Mouse (Mus musculus): ENCODE measurements at regions not wholly inside any gene's neighbourhood (a gene's known extent, or its start where the extent isn't known, plus 50 kb on each side); places are given as distances from the start of the nearest gene placed in this dataset.

DNA sequence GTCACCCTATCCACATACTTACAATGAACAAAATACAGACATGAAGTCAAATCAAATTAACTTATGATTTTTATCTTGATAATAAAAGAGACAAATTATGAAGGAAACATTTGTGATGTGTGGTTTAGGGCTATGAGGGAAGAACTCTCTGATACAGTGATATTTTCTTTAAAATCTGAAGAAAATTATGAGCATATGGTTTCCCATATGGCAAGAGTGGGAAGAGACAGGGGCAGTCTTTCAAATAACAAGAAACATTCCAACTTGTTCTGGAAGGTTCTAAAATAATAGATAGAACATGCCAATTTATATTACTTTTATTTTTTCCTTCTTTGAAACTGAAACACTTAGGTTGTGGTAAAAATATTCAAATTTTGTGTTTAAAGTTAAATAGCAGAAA, 1585.3 kb upstream of the B3galt2 start:
- DNase-seq (ENCODE audit: low read depth, low spot score): no peak

All from mesoderm, embryonic 11.5 days (tissue).